Mouse (Mus musculus) common myeloid progenitor, adult 5-6 weeks (primary cell): ENCODE results near the gene Lrrc72. TPM values are rescaled to one million over a fixed set of nuclear protein-coding genes. Genes with fewer than 3 reads are reported as not detected.

Source experiments
- ATAC-seq: replicated peaks from 2 replicates; pipeline ENCODE4 v1.8.0; 2016; ENCODE audit warnings: low read depth, mild to moderate bottlenecking, moderate TSS enrichment, inconsistent platforms; ENCODE audit not compliant: poor library complexity, severe bottlenecking
- total RNA-seq: library from RNA; stranded (forward); fragments of 200-1000, 187-1606 nt; gene quantifications from 2 replicates; pipeline ENCODE4 v1.2.3, GENCODE M21; 2017

Gene Lrrc72
- not detected in 2 replicates for total RNA-seq

DNA sequence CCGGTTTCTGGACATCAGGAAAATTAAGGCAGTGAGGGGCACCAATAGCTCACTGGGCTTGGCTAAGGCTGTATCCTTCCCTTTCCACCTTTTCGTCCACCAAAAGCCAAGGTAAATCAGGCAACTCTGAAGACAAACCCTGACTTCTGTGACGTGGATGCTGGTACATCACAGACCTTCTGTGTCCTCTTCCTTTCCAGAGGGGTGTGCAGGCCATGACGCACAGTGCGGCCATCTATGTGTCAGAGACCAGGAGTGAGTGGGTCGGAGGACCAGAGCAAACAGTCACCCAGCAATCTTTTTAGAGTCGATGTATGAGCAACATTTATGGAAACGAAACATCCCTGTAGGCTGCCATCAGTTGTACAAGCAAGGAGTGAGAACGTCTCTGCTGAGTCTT, at the start of gene Lrrc72:
Lrrc72 (minus strand) TSS at position 101 of the 400 bp plus-strand sequence.
- ATAC-seq: no peak

DNA sequence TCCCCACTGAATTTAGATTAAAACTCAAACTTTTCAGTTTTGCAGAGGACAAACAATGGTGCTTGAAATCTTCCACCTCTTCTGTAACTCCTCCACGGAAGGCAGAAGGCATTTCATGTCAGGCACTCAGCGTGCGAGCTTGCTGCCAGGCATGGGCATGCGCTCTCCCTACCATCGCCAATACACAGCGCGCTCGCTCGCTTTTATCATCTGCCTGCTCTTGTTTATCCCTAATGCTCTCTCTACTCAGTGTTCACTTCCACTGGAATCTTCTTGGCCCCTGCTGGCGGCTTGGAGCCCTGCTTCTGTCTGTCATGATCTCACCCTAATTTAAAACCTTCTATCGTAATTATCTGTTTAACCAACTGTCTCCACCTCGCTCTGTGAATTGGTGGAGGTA, 49.1 kb upstream of the Lrrc72 start:
- ATAC-seq: no peak

DNA sequence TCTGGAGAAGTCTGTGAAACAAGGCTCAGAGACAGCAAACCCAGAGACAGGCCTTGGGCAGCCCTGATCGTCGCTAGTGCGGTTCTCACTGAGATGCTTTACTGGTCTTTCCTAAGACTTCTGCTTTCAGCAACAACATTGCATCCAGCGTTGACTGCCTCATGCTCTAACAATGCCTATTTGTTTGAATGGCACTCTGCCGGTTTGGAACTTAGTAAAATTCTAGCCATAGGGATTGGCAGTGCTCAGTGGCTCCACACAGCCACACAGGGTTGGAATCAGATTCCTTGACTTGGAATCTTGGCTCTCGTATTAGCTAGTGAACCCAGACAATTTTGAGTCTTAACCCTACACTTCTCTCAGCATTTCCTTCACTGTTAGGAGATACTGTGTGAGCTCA, 38.1 kb upstream of the Lrrc72 start:
- ATAC-seq: no peak

DNA sequence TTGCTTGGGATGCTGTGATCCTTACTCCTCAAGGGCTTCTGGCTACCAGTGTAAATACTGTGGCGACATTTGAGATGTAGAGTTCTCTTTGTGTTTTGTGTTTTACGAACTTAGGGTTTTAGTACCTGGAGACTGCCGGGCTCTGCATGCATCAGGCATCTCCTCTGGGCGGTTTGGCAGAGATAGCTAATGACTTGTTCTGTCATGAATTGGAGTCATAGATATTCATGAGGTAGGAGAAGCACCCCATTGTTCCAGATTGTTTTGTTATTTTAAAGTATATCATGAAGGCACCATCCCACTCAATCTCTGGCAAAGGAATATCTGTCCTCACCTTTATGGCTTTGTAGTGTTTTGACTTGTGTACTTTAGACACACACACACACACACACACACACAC, 37.3 kb upstream of the Lrrc72 start:
- ATAC-seq: no peak

DNA sequence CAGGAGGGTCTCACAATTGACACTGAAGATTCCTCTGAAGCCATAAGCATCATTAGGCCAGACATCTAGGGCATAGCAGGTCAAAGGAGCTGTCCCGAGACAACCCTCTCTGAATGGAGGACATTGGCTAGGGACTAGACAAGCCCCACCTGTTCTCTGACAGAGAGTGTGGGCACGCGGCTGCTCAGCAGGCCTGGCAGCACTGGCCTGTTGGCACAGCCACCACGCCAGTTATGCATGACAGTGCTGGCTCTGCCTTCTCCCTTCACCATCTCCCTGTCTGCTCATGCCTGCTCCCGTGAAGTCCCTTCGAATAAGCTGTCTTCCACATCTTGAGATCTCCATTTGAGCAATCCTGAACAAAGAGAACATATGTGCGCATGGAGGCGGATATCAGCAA, 36.4 kb upstream of the Lrrc72 start:
- no peak for ATAC-seq

DNA sequence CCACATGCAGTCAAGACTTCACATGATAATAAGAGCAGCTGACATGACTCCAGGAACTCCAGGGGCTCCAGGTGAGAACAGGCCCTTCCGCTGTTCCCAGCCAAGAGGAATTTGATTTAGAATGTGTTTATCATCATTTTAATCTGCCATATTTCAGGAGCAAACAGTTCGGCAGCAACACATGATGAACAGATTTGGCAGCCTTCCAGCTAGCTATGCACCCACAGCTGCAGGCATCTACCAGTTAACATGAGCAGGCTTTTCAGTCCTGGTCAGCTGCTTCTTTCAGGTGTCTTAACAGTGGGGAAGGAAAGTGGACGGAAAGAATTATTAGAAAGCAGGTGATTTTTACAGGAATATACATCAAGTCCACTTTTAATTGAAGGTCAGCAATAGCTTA, 21.6 kb upstream of the Lrrc72 start:
- no peak for ATAC-seq

DNA sequence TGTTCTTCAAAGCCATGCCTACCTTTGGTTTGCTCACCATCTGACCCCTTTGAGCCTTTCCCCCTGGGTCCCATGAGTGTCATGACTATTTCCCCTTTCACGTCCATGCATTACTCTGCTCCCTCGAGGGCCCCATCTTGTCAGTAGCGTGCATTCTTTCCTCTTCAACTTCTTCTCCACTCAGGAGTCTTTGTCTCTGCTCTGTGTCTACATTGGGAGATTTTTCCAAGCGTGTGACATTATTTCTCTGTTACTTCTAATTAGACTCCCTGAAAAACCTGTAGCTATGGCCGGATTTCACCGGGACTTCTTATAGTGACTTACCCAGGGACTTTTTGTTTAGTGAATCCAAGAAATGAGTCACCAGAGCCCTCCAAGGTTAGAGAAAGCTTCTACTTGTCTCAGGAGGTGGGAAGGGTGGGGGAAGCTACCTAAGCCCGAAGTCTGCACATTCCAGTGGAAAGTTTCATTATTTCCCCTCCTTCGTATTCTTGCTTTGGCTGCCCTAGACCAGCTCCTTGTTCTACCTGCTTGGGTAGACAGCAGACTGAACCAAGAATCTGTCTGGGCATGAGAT, 14.6 kb upstream of the Lrrc72 start:
- no peak for ATAC-seq

DNA sequence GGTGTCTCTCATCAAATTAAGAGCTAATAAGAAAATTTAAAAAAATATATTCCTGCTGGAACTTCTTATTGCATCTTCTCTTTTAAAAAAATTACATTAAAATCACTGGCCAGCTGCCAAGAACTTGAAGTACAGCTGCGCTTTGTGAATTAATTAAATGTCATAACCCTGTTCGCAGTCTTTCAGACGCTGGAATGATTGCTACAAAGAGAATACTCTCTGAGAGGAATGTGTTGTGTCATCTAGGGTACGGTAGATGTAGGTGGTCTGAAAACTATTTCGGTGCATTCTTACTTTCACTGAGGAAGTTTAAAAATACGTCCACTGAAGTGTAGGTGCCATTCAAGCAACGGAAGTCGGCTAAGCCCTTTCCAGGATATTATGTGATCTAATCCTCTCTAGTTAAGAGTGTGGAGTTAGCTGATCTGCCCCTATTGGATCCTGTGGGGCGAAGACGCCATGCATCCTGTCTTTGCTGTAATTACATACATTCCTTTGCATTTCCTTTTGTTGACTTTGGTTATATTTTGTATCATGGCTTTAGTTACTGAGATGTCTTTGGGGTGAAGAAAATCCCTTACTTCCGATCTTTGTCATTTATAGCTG, 9.0 kb upstream of the Lrrc72 start:
- ATAC-seq: no peak

DNA sequence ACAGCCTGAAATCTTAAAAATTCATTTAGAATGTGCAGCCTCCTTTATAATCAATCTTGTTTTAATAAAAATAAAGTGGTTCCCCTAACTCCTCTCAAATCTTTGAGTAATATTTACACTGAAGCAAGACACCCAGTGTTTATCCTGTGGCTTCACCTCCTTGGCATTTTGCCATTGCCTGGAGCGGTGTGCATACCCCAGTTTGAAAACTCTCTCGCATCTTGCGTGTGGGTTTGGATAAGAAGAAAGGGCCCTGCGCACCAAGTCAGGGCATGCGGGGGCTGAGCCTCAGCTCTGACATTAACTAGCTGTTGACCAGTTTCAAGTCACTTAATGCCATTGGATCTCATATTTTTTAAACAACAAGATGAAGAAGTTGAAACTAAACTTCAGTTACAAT, 2.2 kb upstream of the Lrrc72 start:
- no peak for ATAC-seq

DNA sequence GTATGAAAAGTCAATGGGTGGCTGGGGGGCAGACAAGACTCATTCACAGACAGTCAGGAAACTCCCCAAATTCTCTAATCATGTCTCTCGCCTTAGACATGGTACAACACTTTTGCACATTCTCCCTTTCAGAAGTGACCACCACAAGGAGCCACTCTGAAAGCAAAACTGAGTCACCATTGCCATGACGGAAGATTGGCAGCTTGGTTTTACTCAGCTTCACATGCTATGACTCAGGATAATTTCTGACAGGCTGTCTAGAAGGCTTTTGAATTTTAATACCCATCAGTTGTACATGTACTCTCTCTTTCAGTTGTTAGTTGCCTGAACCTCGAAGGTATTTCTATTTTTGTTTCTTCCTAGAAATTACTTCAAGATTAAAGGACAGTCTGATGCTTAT, 12.0 kb downstream of the Lrrc72 start:
- ATAC-seq: no peak

DNA sequence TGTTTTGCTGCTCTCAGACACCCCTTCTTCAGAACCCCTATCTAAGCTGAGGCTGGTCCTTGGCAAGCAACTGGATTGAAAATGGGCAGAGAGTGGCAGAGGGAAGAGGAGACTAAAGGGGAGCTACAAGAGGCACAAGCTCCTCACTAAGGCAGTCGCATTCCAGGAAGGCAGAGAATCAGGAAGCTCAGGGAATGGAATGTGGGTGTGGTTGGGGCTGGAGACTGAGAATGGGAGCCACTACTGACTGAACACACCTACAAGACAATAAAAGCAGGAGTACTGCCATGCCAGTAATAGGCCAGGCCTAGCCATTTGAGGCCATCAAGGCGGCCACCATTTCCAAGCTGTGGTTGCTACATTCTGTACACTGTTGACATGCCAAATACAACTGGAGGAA, 21.8 kb downstream of the Lrrc72 start:
- no peak for ATAC-seq

DNA sequence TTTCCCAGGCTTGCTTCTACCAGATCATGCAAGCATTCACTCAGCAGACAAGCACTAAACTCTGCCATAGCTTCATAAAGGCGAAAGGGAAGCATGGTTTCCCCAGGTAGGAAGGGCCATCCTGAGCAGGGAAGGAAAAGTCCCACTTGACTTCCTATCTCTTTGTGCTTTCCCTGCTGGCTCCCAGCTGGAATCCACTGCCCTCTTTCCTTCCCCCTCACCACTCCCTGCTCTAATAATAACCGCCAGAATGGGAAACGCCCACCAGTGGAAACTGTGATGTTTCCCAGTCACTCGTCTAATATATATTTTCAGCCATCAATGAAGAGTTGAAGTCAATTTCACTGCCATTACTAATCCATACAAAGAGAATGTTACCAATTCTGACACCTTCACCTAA, 28.8 kb downstream of the Lrrc72 start:
- ATAC-seq: no peak

DNA sequence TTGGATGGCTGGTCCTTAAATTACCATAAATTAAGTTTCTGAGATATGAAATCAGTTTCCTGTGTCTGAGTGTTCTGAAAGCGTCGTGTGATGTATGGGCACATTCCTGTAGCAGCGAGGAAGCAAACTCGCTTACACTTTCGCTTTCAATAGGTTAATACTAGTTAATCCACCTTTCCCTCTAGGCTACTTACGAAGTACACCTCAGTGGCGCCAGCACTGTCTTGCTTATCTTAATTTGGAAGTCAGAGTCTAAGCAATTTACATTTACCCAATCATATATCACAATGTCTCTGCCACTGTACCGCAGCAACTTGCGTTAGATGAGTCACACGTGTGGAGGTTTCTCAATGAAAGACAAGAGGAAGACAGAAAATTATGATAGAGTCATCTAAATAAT, 36.3 kb downstream of the Lrrc72 start:
- peak; percentile 26; the same call in 1 of the 2 replicates for ATAC-seq

DNA sequence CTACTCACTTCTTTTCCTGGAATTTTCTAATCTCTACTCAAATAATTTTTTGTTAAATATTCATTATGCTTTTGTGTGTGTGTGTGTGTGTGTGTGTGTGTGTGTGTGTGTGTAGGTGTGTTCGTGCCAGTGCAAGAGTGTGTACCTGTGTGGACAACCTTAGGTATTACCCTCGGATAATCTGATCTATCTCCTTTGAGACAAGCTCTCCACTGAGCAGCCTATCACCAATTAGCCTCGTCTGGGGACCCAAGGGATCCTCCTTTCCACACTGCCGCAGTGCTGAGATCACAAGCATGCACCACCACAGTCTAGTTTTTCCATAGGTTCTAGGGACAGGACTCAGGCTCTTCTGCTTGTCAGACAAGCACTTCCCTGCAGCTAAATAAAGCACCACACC, 37.0 kb downstream of the Lrrc72 start:
- ATAC-seq: no peak

DNA sequence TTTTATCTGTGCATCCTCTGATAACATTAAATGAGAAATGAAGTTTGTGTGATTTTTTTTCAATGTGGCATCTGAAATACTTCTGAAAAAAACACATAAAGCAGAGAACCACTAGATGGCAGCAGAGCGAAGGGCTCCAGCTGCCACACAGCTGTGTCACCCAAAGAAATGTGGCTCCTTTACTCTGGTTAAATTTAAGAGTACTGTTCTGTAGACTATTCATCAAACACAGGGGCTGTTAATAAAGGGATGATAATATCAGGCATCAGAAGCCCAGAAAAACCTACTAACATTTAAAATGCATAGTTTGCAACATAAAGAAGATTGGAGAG, 38.1 kb downstream of the Lrrc72 start:
- peak; percentile 60 for ATAC-seq

DNA sequence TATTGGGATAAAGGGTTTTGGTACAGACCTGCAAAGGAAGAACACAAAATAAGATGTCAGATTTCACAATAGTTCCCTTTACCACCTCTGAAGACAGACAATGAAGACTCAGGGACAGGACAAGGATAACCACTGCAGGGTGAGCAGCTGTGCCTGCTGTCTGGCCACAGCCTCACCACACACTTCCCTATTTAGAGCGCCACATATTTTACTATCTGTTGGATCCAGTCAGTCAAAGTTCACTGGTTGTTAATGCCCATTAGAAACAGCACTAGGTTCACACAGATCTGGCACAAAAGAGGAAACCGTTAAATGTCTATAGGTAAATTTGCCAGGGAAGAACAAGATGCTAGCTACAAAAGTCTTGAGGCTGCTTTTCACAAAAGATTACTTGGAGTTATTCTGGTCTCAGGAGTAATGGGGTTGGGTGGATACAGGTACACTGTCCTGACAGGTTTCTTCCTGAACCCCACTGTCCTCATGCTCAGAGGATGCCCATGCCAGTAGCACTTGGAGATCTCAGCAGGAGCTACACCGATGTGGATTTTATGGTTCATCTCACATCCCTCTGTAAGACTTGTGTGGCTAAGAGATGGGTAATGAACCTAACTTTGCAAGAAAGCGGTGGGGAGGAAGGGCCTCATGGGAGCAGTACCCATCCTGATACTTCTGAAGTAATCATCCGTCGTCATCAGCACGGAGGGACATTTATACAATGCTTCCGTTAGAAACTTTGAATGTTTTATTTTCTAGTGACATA, 38.6 kb downstream of the Lrrc72 start:
- peak; percentile 97 for ATAC-seq

DNA sequence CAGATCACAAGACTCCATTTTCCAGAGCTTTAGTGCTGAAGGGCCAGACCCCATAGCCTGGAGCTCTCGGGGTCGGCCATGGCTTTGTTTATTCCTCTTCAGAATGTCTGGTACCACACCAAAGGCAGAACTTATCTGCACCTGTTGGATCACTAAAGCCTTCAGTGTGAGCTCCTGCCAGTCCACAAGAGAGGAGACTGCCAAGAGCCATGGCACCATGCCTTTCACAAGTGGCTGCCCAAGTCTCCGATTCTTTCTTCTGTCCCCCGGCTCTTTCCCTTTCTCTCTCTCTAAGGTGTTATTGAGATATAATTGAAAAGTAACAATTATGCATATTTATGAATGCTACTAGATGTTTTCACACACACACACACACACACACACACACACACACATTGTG, 43.1 kb downstream of the Lrrc72 start:
- ATAC-seq: no peak

DNA sequence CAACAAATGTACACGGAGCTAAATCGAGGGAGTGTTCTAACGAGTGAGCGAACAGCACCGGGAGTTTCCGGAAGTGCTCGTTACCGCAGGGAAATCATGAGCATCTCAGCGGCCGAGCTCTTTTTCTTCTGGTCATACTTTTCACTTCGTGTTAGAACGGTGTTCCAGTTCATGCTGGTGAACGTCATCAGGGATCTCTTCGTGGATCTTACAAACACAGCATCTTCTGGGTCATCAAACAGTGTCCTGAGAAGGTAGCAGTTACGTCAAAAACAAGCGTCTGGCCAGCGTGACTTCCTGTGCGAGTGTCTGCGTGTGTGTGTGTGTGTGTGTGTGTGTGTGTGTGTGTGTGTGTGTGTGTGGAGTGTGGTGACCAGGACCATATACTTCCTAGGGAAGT, 44.7 kb downstream of the Lrrc72 start:
- ATAC-seq: no peak

DNA sequence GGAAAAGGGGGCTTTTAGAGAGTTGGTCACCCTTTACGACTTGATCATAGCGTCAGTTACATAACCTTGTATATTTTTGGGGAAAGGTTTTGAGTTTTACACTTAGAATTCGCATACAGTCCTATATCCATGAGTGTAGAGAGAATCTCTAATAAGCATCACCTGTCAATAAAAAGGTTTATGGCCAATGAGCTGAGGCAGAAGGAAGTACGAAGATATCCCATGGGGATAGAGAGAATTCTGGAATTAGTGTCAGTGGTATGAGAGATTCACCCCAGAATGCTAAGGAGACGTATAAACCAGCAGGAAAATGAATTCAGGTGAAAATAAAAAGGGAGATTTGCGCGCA, 45.4 kb downstream of the Lrrc72 start:
- no peak for ATAC-seq

DNA sequence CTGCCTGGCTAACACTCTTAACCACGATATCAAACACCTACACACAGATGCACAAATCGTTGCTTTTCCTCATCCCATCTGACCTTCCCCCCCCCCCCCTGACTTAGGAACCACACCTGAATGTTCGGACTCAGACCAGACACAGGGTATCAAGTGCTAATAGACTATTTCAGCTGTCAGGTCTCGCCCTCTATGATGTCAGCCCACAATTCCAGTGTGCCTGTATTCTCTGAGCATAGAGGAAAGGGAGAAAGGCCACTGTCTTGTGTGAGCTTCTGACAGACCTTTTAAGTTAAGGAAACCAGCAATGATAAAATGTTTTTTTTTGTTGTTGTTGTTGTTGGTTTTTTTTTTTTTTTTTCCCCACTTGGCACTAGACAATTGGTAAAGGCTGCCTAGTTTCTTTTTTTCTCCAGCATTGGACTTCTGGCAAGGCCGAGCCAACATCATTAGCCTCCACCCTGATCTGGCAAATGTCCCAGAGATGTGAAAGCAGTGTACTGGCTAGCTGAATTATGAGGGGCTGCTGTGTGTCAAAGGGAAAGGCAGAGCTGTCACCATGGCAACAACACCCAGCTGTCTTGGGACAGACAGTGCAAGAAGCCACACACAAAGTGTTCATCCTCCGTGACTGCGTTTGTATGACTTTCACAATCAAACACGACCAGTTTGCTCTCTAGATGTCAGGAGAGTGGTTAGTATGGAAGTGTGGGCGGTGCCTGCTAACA, 46.0 kb downstream of the Lrrc72 start:
- peak; percentile 84 for ATAC-seq

DNA sequence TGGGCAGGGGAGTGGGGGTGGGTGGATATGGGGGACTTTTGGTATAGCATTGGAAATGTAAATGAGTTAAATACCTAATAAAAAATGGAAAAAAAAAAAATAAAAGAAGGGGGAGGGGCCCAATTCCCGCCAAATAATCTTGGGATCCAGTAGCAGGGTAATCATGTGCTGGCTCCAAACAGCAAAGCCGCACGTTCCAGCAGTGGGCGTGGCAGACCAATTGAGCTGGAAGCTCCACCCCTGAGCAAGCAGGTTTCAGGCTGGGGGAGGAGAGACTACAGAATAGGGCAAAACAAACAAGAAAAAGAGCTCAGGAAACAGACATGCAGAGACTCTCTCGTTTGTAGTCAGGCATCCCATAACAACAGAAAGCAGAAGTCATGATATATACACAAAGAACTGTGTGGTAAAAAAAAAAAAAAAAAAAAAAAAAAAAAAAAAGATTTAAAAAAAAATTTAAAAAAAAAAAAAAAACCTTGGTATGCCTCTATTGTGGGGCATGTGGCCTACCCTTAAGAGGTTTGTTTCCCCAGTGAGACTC, 47.5 kb downstream of the Lrrc72 start:
- peak; percentile 85 for ATAC-seq
